8 mouse cellular contexts compared by ENCODE assay signal in the genomic region with DNA sequence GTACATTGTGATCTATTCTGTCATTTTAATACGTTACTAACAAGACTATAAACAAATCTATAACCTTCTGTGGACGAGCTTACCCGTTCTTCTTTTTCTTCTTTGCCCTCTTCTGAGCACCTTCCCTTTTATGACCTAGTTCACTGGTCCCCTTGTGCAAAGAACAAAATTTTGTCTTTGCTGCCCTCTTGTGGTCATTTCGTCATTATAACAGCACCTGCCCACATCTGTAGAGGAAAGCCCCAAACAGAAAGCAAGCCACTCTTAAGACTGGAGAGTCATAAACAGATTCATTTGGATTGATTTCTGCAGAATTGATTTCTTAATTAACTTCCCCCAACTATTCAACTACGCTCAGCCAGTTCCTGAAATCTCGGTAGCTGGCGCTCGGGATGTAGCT.
DNase-seq lines count a peak whose midpoint lies in the region; ATAC-seq lines count a peak whose summit lies in the region.

No protein-coding gene starts in this region.

- H3K4me1 ChIP-seq in heart, embryonic 12.5 days (replicated peaks) = no peaks in the 10 kb centered on the region

- no peak for ATAC-seq in heart, embryonic 12.5 days (ENCODE audit: insufficient number of reproducible peaks, low FRiP score)

- H3K4me3 ChIP-seq in heart, embryonic 12.5 days = no peak overlapping the region

- no peak overlapping the region for H3K9ac ChIP-seq in heart, embryonic 12.5 days

- no peaks in the 10 kb centered on the region for H3K9me3 ChIP-seq in heart, embryonic 12.5 days (replicated peaks)

- no peaks in the 10 kb centered on the region for H3K36me3 ChIP-seq in heart, embryonic 12.5 days

- no peak overlapping the region for H3K4me2 ChIP-seq in heart, embryonic 12.5 days

- WGBS in heart, embryonic 12.5 days = 20% methylated on average over 8 of the region's 8 CpGs

- H3K27me3 ChIP-seq in heart, embryonic 12.5 days (replicated peaks) = peaks cover 4% of the 10 kb centered on the region; the same call in 1 of the 2 replicates

- H3K27ac ChIP-seq in heart, embryonic 12.5 days (ENCODE audit: poor library complexity, severe bottlenecking) = no peak overlapping the region

- peak; percentile 66 for DNase-seq in heart, adult 11 months
- DNase-seq in CD8-positive naive resting alpha-beta T cell, adult 2 months (ENCODE audit: low read depth in 2 of 2, low spot score in 2 of 2) = peak; percentile 42 to 48
- peak; percentile 58 for DNase-seq in c-Kit-positive CD71-positive TER-119-positive erythroid progenitor cells, embryonic 14.5 days (ENCODE audit: low spot score)
- DNase-seq in frontal cortex, postnatal 36 days (ENCODE audit: low spot score in 2 of 2) = peak; percentile 35 to 57
- DNase-seq in kidney, postnatal 4 days = peak; percentile 23 to 39
- peak; percentile 78 for DNase-seq in lung, postnatal 36 days
- peak; percentile 3 to 22 for DNase-seq in spleen, postnatal 36 days (ENCODE audit: low spot score in 2 of 2)

Comparison
In these comparisons a context has a peak if more than half of its experiments do, and no peak if none do; other contexts are left out.
1. DNase-seq: peak in every context shown above with its lines; median percentile 78 in lung, postnatal 36 days; 66 in heart, adult 11 months; 58 in c-Kit-positive CD71-positive TER-119-positive erythroid progenitor cells, embryonic 14.5 days; 46 in frontal cortex, postnatal 36 days; 45 in CD8-positive naive resting alpha-beta T cell, adult 2 months; 31 in kidney, postnatal 4 days; 12 in spleen, postnatal 36 days.